Mouse (Mus musculus) CH12.LX (cell line): ENCODE data around the gene B3galt1.

Experiments
- CTCF ChIP-seq, 2 experiments: IDR thresholded peaks in 1 of 2; conservative IDR thresholded peaks in 1 of 2; 2 replicates each; pipeline ENCODE4 v1.5.1; 2011 to 2012; ENCODE audit warnings: low read depth in 2 of 2, low read length in 2 of 2, improper control_type of control experiment in 1 of 2, inconsistent platforms in 1 of 2, mild to moderate bottlenecking in 1 of 2, moderate library complexity in 1 of 2
- EP300 ChIP-seq: IDR thresholded peaks from 2 replicates; pipeline ENCODE4 v1.6.1; 2011; ENCODE audit warnings: low read length, improper control_type of control experiment
- NELFE ChIP-seq: IDR thresholded peaks from 2 replicates; pipeline ENCODE4 v1.6.1; 2011; ENCODE audit warnings: low read depth, low read length, improper control_type of control experiment
- POLR2A ChIP-seq: IDR thresholded peaks from 2 replicates; pipeline ENCODE4 v1.6.1; 2011; ENCODE audit warnings: low read depth, mild to moderate bottlenecking, improper control_type of control experiment, low read length
- SMC3 ChIP-seq: IDR thresholded peaks from 2 replicates; pipeline ENCODE4 v1.6.1; 2011; ENCODE audit warnings: low read depth, low read length, improper control_type of control experiment
- USF2 ChIP-seq: conservative IDR thresholded peaks from 2 replicates; pipeline ENCODE4 v1.6.1; 2011; ENCODE audit warnings: low read depth, low read length, improper control_type of control experiment

GRCm38 (mm10) chr2:68159751-68160150, 594.1 kb downstream of the B3galt1 start:
- no peak for TF ChIP-seq CTCF (conservative IDR thresholded peaks at IDR 0.05 in 1 of 2, IDR thresholded peaks at IDR 0.05 in 1 of 2; ENCODE audit: low read depth in 2 of 2, low read length in 2 of 2)
- TF ChIP-seq EP300 = no peak
- no peak for TF ChIP-seq NELFE
- no peak for TF ChIP-seq POLR2A
- no peak for TF ChIP-seq USF2
- TF ChIP-seq SMC3 = no peak
